Mouse (Mus musculus) neural tube, embryonic 11.5 days (tissue): ENCODE measurements around the gene Bclaf1. TPM values are rescaled to one million over a fixed set of nuclear protein-coding genes. Genes with fewer than 3 reads are reported as not detected.

Experiments
- ATAC-seq: fragments of 200-750 bp; cut with Nextera tagmentation; 2 replicates; pipeline ENCODE4 v1.8.0; 2017; ENCODE audit warnings: moderate number of reproducible peaks, mild to moderate bottlenecking, moderate TSS enrichment, moderate library complexity; ENCODE audit not compliant: insufficient read depth, low FRiP score, low TSS enrichment
- DNase-seq: peaks from one replicate; pipeline ENCODE4 v3.0.0-alpha.2; 2015; ENCODE audit warnings: low spot score
- H3K27ac ChIP-seq: fragments of 300-500 bp; sonication (generic); 2 replicates; pipeline ENCODE4 v1.5.1; 2014; ENCODE audit warnings: low read depth, mild to moderate bottlenecking, low read length
- H3K27me3 ChIP-seq: fragments of 300-500 bp; sonication (generic); 2 replicates; pipeline ENCODE4 v1.6.1; 2014; ENCODE audit warnings: mild to moderate bottlenecking, low read length, mixed read lengths; ENCODE audit not compliant: control insufficient read depth, insufficient read depth
- H3K36me3 ChIP-seq: fragments of 300-500 bp; sonication (generic); 2 replicates; pipeline ENCODE4 v1.6.1; 2014; ENCODE audit warnings: mild to moderate bottlenecking, low read length, moderate library complexity, mixed read lengths; ENCODE audit not compliant: control insufficient read depth, insufficient read depth
- H3K4me1 ChIP-seq: fragments of 300-500 bp; sonication (generic); 2 replicates; pipeline ENCODE4 v1.6.1; 2014; ENCODE audit warnings: low read length, mixed read lengths; ENCODE audit not compliant: control insufficient read depth, insufficient read depth
- H3K4me2 ChIP-seq: fragments of 300-500 bp; sonication (generic); 2 replicates; pipeline ENCODE4 v1.6.1; 2014; ENCODE audit warnings: low read depth, mild to moderate bottlenecking, moderate library complexity
- H3K4me3 ChIP-seq: fragments of 300-500 bp; sonication (generic); 2 replicates; pipeline ENCODE4 v1.5.1; 2014; ENCODE audit warnings: low read depth, low read length
- H3K9ac ChIP-seq: fragments of 300-500 bp; sonication (generic); 2 replicates; pipeline ENCODE4 v1.6.1; 2014; ENCODE audit warnings: mild to moderate bottlenecking, low read length
- H3K9me3 ChIP-seq: fragments of 300-500 bp; sonication (generic); 2 replicates; pipeline ENCODE4 v1.6.1; 2016; ENCODE audit warnings: low read length; ENCODE audit not compliant: control insufficient read depth
- WGBS: fragments of 180-500 bp; shearing (Covaris S2); extraction: QIAGEN DNeasy Blood & Tissue Kit; methylation state at CpG from one replicate; pipeline ENCODE4 v1.1.7; 2014; 5-methylcytosine and 5-hydroxymethylcytosine counted together
- polyA plus RNA-seq: library from polyadenylated mRNA; unstranded; fragments of >200 nt; fragmentation: Nextera tagmentation; extraction: Ambion mirVana; gene quantifications from 2 replicates; pipeline ENCODE4 v1.2.1, GENCODE M21; 2014

Gene Bclaf1
- polyA plus RNA-seq, 1 experiment from 2014 or later = 174 TPM

DNA sequence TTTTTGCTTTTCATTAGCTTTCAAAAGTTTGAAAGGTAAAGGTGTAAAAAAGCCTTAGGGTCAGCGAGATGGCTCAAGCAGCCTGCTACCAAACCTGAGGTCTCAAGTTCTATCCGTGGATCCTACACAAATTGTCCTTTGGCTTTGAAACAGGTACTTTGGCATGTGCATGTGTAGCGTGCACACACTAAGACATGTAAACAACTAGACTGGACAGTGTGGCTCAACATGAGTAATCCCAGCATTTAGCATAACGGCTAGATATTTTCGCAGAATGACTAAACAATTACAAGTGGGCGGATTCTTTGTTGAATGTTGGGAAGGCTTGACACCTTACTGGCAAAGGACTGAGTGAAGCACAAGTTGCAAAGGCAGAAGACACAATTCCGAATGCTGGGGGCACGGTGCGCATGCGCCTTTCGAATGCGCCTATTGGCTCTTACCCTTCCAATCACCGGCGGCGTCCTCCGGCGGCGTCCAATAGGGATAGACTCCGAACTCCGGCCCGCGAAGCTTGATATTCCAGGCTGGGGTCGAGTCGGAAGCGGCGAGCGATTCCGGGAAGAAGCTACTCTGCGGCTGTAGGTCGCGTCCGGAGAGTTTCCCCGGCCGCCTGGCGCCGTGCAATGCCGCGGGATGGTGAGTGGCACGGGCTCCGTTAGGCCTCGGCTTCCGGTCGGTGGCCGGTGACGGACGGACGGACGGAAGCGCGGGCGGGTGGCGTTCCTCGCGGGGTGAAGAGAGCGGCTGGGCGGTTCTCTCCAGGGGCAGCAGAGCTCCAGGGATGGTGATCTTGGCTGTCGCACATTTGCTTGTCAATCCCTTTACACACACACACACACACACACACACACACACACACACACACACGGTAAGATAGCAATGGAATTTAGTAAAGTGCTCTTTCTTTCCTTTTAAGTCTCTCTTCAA lies 35.3 kb downstream of the Bclaf1 start, which contains the start of gene Mtfr2:
TSS of gene Mtfr2 (plus strand) at position 486 of the 930 bp plus-strand sequence.
- Histone ChIP-seq H3K27ac (peak within 1 kb of the TSS; percentile 53; the same call in 1 of the 2 replicates), H3K36me3 (peaks cover 7% of the 10 kb centered on the region), H3K4me2 (peak within 1 kb of the TSS; percentile 64), H3K4me1 (peaks cover 2% of the 10 kb centered on the region; the same call in 1 of the 2 replicates), H3K27me3 (no peaks in the 10 kb centered on the region), H3K9me3 (no peaks in the 10 kb centered on the region), H3K4me3 (peak within 1 kb of the TSS; percentile 62), H3K9ac (peak within 1 kb of the TSS; percentile 59)
- WGBS = 2% methylated on average over 57 of the region's 58 CpGs
- ATAC-seq (peak; percentile 94), DNase-seq (peak; percentile 97)

DNA sequence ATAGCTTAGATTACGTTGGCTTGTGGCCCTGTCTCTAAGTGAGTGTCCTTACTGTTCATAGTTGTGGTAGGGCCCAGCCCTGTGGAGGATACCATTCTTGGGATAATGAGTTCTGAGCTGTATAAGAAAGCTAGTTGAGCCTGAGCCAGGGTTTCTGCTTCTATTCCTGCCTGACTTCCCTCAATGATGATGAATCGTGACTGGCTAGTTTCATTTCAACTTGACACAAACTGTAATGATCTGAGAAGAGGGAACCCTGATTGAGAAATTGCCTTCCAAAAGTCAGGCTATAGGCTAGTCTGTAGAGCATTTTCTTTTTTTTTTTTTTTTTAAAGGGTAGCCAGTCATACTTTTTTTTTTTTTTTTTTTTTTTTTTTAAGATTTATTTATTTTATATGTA lies 36.6 kb downstream of the Bclaf1 start:
- Histone ChIP-seq H3K36me3 (peaks cover 6% of the 10 kb centered on the region), H3K27me3 (no peaks in the 10 kb centered on the region), H3K27ac (no peak overlapping the region), H3K9ac (no peak overlapping the region), H3K4me1 (peaks cover 2% of the 10 kb centered on the region; the same call in 1 of the 2 replicates), H3K9me3 (no peaks in the 10 kb centered on the region), H3K4me2 (no peak overlapping the region), H3K4me3 (no peak overlapping the region)
- no peak for DNase-seq
- 95% methylated on average over 2 of the region's 2 CpGs for WGBS
- no peak for ATAC-seq

DNA sequence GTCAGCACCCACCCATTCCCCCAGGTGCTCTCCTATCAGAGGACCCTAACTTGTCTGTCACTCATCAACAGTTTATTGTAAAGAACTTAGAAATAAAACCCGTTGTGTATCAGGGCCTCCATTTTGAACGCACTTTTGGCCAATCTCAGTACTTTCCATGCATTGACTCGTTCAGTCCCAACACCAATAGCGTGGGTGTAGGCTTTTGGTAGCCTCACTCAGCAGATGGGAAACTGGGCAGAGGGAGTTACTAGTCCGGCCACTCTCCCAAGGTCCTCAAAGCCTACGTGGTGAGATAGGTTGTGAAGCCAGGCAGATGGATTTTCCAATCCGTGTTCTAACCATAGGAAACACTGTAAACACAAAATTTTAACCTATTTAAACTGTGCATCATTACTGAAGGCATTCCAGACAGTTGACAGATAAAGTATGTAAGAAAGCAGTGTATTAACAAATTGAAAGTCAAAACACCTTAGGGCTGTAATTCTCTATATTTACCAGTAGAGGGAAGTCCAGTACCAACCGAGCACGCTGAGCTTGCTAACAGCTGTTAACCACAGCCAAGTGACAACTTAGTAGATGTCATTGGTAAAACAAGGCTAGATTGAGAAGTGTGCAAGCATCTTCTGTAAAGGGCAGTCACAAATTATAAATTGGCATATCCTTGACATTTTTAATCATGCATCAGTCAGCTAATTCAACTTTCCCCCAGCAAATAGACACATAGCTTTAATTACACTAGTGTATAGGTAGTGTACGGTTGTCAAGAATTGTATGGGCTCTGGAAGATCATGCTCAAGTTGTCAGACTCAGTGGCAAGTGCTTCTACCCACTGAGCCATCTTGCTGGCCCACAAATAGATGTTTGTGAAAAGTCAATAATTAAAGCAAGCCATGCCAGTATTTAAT lies 49.5 kb downstream of the Bclaf1 start:
- no peaks in the 10 kb centered on the region for H3K27me3 ChIP-seq
- H3K9me3 ChIP-seq = no peaks in the 10 kb centered on the region
- no peaks in the 10 kb centered on the region for H3K36me3 ChIP-seq
- no peak overlapping the region for H3K27ac ChIP-seq
- peak; percentile 61; the same call in 1 of the 2 replicates for ATAC-seq
- WGBS = 64% methylated on average over 10 of the region's 10 CpGs
- no peaks in the 10 kb centered on the region for H3K4me1 ChIP-seq
- no peak for DNase-seq
- H3K4me2 ChIP-seq = no peak overlapping the region
- H3K4me3 ChIP-seq = no peak overlapping the region
- H3K9ac ChIP-seq = no peak overlapping the region

DNA sequence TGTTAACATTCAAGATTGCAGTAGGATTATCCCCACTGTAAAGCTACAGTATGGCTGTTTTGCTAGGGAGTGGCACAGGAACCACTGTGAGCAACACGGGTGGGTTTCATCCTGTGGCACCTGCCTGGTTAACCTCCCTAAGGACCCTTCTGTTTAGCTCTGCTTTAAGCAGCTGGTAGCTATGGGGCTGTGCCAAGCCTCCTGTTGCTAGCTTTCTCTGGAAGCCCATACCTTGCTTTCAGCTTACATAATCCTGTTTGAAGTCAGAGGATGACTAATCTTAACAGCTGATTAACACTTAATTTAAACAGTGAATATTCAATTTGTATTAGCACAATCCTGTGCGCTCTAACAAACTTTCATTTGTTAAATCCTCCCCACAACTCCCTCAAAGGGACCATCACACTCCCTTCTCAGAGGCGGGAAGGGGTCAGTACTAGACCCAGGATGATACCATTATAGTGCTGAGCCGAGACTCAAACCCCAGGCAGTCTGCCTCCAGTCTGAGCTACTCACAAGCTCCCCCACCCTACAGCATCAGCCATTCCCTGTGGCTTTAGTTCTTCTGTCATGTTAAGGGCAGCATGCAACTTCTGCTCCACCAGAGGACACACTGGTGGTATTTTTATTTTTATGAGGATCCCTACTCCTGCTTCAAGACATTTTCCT lies 50.3 kb downstream of the Bclaf1 start:
- no peaks in the 10 kb centered on the region for H3K4me1 ChIP-seq
- no peaks in the 10 kb centered on the region for H3K36me3 ChIP-seq
- no peaks in the 10 kb centered on the region for H3K9me3 ChIP-seq
- no peak for ATAC-seq
- no peak overlapping the region for H3K4me2 ChIP-seq
- H3K9ac ChIP-seq = no peak overlapping the region
- no peak overlapping the region for H3K27ac ChIP-seq
- H3K27me3 ChIP-seq = no peaks in the 10 kb centered on the region
- WGBS = 79% methylated on average over 4 of the region's 4 CpGs
- no peak overlapping the region for H3K4me3 ChIP-seq
- DNase-seq = no peak

DNA sequence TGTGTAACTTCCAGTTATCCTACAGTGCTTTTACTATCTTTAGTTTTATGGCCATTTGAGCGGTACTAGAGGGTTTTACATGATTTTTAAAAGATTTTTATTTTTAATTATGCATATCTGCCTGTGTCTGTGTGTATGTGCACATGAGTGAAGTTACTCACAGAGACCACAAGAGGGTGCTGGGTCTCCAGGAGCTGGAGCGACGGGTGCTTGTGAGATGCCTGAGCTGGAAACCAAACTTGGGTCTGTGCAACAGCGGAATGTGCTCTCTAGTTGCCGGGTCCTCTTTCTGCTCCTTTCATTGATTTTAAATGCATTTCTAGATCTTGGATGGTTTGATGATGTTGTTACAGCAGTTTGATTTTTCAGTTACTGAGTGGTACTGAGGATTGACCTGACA lies 59.8 kb downstream of the Bclaf1 start:
- H3K9me3 ChIP-seq = no peaks in the 10 kb centered on the region
- H3K9ac ChIP-seq = no peak overlapping the region
- H3K27ac ChIP-seq = no peak overlapping the region
- no peak overlapping the region for H3K4me3 ChIP-seq
- WGBS = 92% methylated on average over 5 of the region's 5 CpGs
- H3K36me3 ChIP-seq = no peaks in the 10 kb centered on the region
- ATAC-seq (no peak), DNase-seq (no peak)
- H3K27me3 ChIP-seq = no peaks in the 10 kb centered on the region
- no peaks in the 10 kb centered on the region for H3K4me1 ChIP-seq
- no peak overlapping the region for H3K4me2 ChIP-seq

DNA sequence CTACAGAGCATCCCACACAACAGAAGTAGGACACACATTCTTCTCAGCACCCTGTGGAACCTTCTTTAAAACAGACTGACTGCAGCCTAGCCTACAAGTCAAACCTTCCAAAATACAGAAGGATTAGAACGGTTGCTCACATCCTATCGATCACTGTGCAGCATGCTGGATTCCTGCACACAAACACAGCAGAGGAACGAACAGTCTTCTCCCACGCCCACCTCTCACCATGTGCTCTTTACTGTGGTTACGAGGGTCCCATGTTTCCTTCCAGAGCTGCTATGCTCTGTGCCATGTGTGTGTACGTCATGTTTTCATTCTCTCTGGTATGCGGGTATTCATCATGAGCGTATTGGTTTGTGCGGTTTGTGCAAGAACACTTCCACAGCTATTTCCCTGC lies 65.4 kb downstream of the Bclaf1 start:
- H3K27ac ChIP-seq = no peak overlapping the region
- H3K4me3 ChIP-seq = no peak overlapping the region
- H3K36me3 ChIP-seq = no peaks in the 10 kb centered on the region
- WGBS = 91% methylated on average over 9 of the region's 9 CpGs
- H3K4me1 ChIP-seq = no peaks in the 10 kb centered on the region
- ATAC-seq = no peak
- H3K27me3 ChIP-seq = no peaks in the 10 kb centered on the region
- no peaks in the 10 kb centered on the region for H3K9me3 ChIP-seq
- DNase-seq = no peak
- H3K9ac ChIP-seq = no peak overlapping the region
- H3K4me2 ChIP-seq = no peak overlapping the region

DNA sequence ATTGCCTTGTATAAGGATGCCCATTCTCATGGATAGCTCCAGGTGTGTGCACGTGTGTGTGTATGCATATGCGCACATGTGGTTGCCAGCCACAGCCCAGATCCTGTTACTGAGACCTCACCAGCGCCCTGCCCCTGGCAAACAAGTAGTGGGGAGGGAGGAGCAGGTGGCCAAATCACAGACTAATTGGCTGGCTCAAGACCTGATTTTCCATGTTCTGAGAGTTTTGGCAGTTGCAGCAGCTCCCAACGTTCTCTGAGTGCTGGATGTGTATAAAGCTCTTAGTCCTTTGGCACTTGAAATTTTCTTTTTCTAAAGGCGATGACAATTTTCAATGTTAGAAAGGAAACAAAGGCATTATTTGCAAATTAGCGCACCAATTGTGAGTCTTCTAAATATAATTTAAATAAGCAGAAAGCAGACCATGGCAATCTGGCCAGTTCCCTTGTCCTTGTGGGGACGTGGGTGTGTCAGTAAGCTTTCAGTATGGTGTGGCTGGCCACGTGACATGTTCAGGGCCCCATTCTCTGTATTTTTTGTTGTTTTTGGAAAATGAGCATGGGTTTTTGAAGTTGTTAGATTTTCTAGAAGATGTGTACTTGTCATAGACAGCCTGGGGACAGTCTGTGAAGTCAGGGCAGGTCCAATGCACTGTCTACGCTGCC lies 66.9 kb downstream of the Bclaf1 start:
- Histone ChIP-seq H3K4me1 (no peaks in the 10 kb centered on the region), H3K4me3 (no peak overlapping the region), H3K9ac (no peak overlapping the region), H3K36me3 (no peaks in the 10 kb centered on the region), H3K4me2 (no peak overlapping the region), H3K27ac (no peak overlapping the region), H3K27me3 (no peaks in the 10 kb centered on the region), H3K9me3 (no peaks in the 10 kb centered on the region)
- no peak for DNase-seq
- WGBS = 84% methylated on average over 9 of the region's 9 CpGs
- ATAC-seq = no peak

DNA sequence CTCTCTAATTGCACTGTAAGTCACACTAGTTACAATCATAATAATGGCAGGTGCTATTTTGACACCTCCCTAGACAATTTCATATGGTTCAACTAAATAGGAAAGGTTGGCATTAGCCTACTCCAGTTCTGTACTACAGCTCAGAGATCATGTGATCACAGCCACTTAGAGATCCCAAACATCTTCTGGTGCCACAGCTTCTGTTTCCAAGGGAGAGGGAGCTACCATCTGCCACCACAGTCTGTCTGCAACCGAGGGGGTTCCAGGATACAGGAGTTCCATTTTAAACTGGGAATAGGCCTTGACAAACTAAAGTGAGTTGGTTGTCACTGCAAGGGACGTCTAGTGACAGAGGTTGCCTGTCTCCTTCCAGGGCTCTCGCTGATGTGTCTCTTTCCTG lies 68.5 kb downstream of the Bclaf1 start:
- H3K9ac ChIP-seq = no peak overlapping the region
- no peaks in the 10 kb centered on the region for H3K27me3 ChIP-seq
- no peaks in the 10 kb centered on the region for H3K36me3 ChIP-seq
- no peak overlapping the region for H3K27ac ChIP-seq
- no peaks in the 10 kb centered on the region for H3K4me1 ChIP-seq
- H3K9me3 ChIP-seq = no peaks in the 10 kb centered on the region
- no peak overlapping the region for H3K4me3 ChIP-seq
- WGBS = 87% methylated on average over 3 of the region's 3 CpGs
- DNase-seq (no peak), ATAC-seq (no peak)
- no peak overlapping the region for H3K4me2 ChIP-seq
